Mouse (Mus musculus) ZHBTc4 (cell line): Measurements from ENCODE around the gene Gm49358.
A peak's percentile ranks its signal among the peaks of the same experiment; 100 is the strongest.

Source experiments
- DNase-seq: peaks from one replicate; pipeline ENCODE4 v3.0.0-alpha.2; 2011; ENCODE audit warnings: low read depth, low spot score

Gm49358 gene

GRCm38 (mm10) chr10:86763672-86764071 lies at the start of gene Gm49358:
TSS of gene Gm49358 (plus strand) at chr10:86763972.
- DNase-seq, result no peak

- peak; percentile 89 for DNase-seq
Observed at GRCm38 (mm10) chr10:86727548-86727980, 36.2 kb upstream of the Gm49358 start.

- no peak for DNase-seq
Observed at GRCm38 (mm10) chr10:86728176-86728575, 35.6 kb upstream of the Gm49358 start.

GRCm38 (mm10) chr10:86730823-86731499 lies 32.8 kb upstream of the Gm49358 start:
- peak; percentile 95 for DNase-seq

GRCm38 (mm10) chr10:86731500-86731863 lies 32.3 kb upstream of the Gm49358 start:
- DNase-seq, result no peak

- DNase-seq, result no peak
Observed at GRCm38 (mm10) chr10:86735036-86735435, 28.7 kb upstream of the Gm49358 start.

GRCm38 (mm10) chr10:86742918-86743317 lies 20.9 kb upstream of the Gm49358 start:
- peak; percentile 56 for DNase-seq

GRCm38 (mm10) chr10:86744306-86744705 lies 19.5 kb upstream of the Gm49358 start:
- DNase-seq, result no peak

- no peak for DNase-seq
Observed at GRCm38 (mm10) chr10:86755816-86756502, 7.8 kb upstream of the Gm49358 start.

- no peak for DNase-seq
Observed at GRCm38 (mm10) chr10:86757724-86758123, 6.0 kb upstream of the Gm49358 start.

GRCm38 (mm10) chr10:86758211-86758610 lies 5.6 kb upstream of the Gm49358 start:
- no peak for DNase-seq

GRCm38 (mm10) chr10:86761236-86761635 lies 2.5 kb upstream of the Gm49358 start:
- peak; percentile 37 for DNase-seq

- peak; percentile 73 for DNase-seq
Observed at GRCm38 (mm10) chr10:86761722-86762383, 1.9 kb upstream of the Gm49358 start.

- DNase-seq, result peak; percentile 89
Observed at GRCm38 (mm10) chr10:86762384-86762730, 1.4 kb upstream of the Gm49358 start.

- no peak for DNase-seq
Observed at GRCm38 (mm10) chr10:86765344-86765966, 1.7 kb downstream of the Gm49358 start.

- DNase-seq, result no peak
Observed at GRCm38 (mm10) chr10:86769216-86769615, 5.4 kb downstream of the Gm49358 start.

GRCm38 (mm10) chr10:86769797-86770196 lies 6.0 kb downstream of the Gm49358 start:
- DNase-seq, result peak; percentile 92

- peak; percentile 91 for DNase-seq
Observed at GRCm38 (mm10) chr10:86771701-86772100, 7.9 kb downstream of the Gm49358 start.

GRCm38 (mm10) chr10:86772231-86772631 lies 8.5 kb downstream of the Gm49358 start:
- DNase-seq, result no peak

GRCm38 (mm10) chr10:86773360-86773759 lies 9.6 kb downstream of the Gm49358 start:
- DNase-seq, result no peak

GRCm38 (mm10) chr10:86776281-86776680 lies 12.5 kb downstream of the Gm49358 start:
- no peak for DNase-seq

- no peak for DNase-seq
Observed at GRCm38 (mm10) chr10:86777614-86778319, 14.0 kb downstream of the Gm49358 start.
